Mouse (Mus musculus) lung, postnatal 0 days (tissue): ENCODE measurements around the gene Plekhm1.
"Not testable (repeated sequence)": the region's sequence is repeated elsewhere in the genome, so short reads cannot be mapped to it uniquely, and the experiment has no call there.

Experiments
- CTCF ChIP-seq: IDR thresholded peaks from 2 replicates; pipeline ENCODE4 v1.5.1; 2016; ENCODE audit warnings: antibody characterized with exemption, mild to moderate bottlenecking
- EP300 ChIP-seq: IDR thresholded peaks from 2 replicates; pipeline ENCODE4 v1.6.1; 2016; ENCODE audit warnings: antibody characterized with exemption, mild to moderate bottlenecking, control low read depth

GRCm38 (mm10) chr11:103451105-103451504 lies 38.6 kb upstream of the Plekhm1 start:
- TF ChIP-seq CTCF, EP300: not testable (repeated sequence)
